Mouse (Mus musculus): ENCODE results near the gene Armc7.
"Not testable (repeated sequence)": the region's sequence is repeated elsewhere in the genome, so short reads cannot be mapped to it uniquely, and the experiment has no call there.

Gene Armc7

GRCm38 (mm10) chr11:115456182-115456581 is 19.3 kb upstream of the Armc7 start:
- no peak for DNase-seq

DNA sequence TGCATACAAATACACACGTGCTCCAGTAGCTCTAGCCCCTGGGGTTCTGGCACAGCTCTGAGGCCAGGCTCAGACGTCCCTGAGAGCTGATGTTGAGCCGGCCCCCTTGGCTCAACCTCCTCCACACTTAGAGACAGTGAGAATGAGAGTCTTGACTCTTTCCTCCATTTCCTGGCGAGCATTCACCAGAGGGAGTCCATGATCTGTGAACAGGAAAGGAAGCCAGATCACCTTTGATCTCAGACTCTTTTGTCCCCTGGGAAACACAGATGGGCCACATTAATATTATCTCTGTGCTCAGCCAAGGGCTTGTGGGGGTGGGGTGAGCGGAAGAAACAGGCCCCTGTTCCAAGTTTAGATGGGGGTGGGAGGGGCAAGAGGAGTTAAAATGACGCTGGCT is 18.1 kb upstream of the Armc7 start:
- no peak for DNase-seq

DNA sequence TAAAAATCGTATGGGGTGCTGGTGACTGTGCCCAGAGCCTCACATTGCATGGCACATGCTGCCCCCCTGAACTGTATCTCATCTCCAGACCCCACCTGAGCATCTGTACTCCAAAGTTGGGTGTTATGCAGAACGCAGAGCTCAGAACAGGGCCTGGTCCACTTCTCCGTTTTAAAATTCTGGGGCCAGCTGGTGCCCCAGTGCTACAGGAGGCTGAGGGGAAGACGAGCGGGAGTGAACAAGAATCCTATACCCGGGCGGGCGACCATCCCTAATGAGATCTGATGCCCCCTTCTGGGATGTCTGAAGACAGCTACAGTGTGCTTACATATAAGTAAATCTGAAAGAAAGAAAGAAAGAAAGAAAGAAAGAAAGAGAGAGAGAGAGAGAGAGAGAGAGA is 14.5 kb upstream of the Armc7 start:
- no peak for DNase-seq

- no peak for DNase-seq
Observed at GRCm38 (mm10) chr11:115461846-115462242, 13.6 kb upstream of the Armc7 start.

- peak; percentile 39 for DNase-seq
Observed at GRCm38 (mm10) chr11:115462243-115462891, 13.1 kb upstream of the Armc7 start, which contains the start of gene Slc16a5. Gene Slc16a5 (plus strand): TSS chr11:115462474.

- no peak for DNase-seq
Observed at GRCm38 (mm10) chr11:115463397-115463796, 12.1 kb upstream of the Armc7 start.

- no peak for DNase-seq
Observed at GRCm38 (mm10) chr11:115464851-115465250, 10.6 kb upstream of the Armc7 start.

DNA sequence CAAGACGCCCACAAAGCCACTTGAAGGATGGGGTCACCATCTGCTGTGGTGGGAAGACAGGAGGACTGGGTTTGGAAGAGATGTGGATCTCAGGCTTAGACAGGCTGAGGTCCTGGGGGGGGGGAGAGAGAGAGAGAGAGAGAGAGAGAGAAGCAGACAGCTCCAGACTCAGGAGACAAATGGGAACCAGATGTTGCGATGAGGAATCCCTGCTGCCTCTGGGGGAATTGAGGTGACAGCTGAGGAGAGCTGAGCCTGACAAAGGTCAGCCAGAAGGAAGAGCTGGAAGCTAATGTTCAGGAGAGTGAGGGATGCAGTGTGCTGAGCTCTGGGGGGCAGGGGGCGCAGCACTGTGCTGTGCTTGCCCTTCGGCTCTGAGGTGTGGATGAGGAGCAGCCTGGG is 8.2 kb upstream of the Armc7 start:
- DNase-seq = no peak

DNA sequence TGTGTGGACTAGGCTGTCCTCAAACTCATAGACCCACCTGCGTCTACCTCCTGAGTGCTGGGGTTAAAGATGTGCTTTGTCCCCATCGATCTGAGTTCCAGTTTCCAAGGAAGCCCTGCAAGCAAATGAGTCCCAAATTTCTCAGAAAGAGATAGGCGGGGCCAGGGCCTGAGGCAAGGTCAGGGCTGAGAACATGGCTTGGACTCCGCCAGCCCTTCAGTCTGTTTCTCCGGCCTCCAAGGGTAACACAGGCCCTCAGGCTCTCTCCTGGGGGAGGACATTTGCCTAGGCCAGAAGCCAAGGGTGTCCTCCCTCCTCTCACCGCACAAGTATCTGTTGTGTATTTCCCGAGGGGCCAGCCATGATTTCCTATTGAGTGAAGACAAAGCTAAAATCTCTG is 3.3 kb upstream of the Armc7 start:
- DNase-seq = no peak

DNA sequence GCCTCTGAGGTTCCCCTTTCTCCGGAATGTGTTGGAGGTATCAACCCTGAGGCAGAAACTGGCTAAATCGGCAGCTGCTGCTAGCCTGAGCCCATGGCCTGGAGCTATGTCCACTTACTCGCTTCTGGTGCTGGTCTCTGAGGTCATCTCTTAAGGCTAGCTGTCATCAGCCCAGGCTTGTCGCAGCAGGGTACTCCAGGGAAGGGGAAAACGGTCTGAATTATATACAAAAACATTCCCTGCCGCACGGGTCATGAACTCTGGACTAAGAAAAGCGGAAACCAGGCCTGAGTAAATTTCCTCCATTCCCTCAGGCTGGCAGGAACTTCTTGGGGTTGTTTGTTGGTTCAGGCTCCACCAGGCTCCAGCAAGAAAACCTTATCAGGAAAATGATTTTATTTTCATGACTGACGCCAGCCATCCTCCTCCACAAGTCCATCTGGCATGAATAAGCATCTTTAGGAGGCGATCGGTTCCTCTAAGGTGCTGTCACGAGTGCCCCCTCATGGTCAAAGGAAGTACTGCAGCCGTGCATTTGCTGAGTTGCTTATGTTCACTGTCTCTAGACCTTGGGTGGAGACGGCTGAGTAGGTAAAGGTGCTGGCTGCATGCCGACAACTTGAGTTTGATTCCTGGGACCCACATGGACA is 1.7 kb upstream of the Armc7 start:
- DNase-seq = peak; percentile 99

GRCm38 (mm10) chr11:115475758-115476237 is 331 bp downstream of the Armc7 start:
- DNase-seq = no peak

- DNase-seq = not testable (repeated sequence)
Observed at GRCm38 (mm10) chr11:115476630-115477029, 1.2 kb downstream of the Armc7 start.

GRCm38 (mm10) chr11:115477388-115477787 is 1.9 kb downstream of the Armc7 start:
- DNase-seq = not testable (repeated sequence)

DNA sequence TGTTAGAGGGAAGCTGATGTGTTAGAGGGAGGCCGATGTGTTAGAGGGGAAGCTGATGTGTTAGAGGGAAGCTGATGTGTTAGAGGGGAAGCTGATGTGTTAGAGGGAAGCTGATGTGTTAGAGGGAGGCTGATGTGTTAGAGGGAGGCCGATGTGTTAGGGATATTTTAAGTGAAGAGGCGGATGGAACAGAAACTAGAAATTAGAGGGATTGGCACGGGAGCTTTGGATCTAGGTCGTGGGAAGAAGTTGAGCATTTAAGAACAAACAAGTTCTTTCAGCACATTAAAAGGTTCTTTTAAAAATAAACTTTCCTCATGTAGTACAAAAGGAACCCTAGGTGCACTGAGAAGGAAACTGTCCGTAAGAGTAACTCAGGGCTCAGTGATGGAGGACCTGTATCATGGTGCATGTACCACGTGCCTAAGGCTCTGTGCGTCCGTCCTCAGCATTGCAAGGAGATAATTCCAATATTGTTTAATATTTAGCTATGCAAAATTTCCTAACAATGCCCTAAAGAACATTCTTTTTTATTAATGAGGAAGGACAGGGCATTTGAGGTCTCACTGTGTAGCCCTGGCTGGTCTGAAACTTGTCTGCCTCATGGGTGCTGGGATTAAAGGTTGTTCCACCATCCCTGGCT is 3.0 kb downstream of the Armc7 start:
- no peak for DNase-seq

GRCm38 (mm10) chr11:115481553-115482259 is 6.2 kb downstream of the Armc7 start:
- no peak for DNase-seq

- no peak for DNase-seq
Observed at GRCm38 (mm10) chr11:115483278-115483677, 7.8 kb downstream of the Armc7 start.

DNA sequence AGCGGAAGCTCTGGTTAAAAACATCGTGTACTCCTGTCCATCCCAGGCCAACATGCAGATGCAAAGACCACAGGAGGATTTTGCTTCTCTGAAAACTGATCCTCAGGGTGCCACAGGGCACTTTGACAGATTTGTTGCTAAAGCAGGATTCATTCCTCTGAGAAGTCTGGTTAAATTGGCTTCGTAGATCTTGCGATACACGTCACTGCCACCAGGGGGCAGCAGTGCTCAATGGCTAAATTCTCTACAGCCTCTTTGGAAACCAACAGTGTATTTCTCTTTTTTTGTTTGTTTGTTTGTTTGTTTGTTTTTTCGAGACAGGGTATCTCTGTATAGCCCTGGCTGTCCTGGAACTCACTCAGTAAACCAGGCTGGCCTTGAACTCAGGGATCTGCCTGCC is 8.3 kb downstream of the Armc7 start:
- peak; percentile 81 for DNase-seq

- DNase-seq = no peak
Observed at GRCm38 (mm10) chr11:115485155-115485554, 9.7 kb downstream of the Armc7 start.

- no peak for DNase-seq
Observed at GRCm38 (mm10) chr11:115488551-115489104, 13.2 kb downstream of the Armc7 start.

- DNase-seq = no peak
Observed at GRCm38 (mm10) chr11:115490441-115491355, 15.2 kb downstream of the Armc7 start.

DNA sequence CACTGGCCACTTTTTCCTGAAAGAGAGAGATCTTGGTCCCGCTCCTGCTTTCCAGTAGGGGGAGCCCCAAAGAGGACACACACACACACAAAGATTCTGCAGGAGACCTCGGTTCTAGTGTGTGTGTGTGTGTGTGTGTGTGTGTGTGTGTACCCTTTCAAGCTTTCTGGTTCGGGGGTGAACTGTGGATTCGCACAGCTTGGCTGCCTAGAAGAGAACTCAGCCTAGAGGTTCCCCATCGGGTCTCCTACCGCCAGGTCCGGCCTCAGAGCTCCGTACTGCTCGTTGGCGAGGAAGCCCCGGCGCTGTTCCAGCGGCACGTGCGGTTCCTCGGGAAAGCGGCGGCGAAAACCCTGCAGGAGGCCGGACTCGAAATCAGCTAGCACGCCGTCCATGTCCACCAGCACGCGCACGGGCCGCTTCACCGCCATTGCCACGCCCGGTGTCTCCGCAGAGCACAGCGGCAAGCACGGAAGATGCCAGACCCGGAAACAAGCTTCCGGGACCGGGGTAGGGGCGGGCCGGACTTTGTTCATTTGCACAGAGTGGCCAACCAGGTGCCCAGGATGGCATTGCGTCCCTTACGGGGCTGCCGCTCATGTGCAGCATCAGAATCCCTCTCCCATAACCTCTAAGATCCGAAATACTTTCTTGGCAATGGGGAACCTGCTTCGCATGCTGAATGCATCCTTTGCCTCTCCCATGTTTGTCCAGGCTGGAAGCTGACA is 16.1 kb downstream of the Armc7 start, which contains the start of gene Nt5c:
Nt5c (minus strand) TSS at position 507 of the 728 bp plus-strand sequence.
- peak; percentile 91 for DNase-seq

Data from lung, postnatal 36 days (tissue).